Mouse (Mus musculus): ENCODE measurements around the gene Zfp14.

DNA sequence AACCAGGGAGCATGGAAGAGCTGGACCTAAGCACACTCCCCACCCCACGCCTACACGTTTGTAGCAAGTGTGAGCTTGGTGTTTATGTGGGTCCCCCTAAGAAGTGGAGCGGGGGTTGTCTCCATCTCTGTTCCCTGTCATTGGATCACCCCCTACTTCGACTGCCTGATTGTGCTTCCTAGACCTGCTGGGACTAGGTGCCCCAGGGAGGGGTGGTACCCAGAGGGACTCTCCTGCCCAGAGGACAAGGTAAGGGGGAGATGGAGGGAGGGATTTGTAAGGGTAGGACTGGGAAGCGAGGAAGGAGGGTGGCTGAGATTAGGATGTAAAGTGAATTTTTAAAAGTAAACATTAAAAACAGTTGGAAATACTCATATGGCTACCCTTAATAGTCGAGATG lies 38.2 kb upstream of the Zfp14 start:
- TF ChIP-seq POLR2A (IDR thresholded peaks at IDR 0.05; ENCODE audit: borderline replicate concordance, extremely low read depth, low read depth, low read length) (no peak), CTCF (IDR thresholded peaks at IDR 0.05; ENCODE audit: insufficient read depth, low read length) (no peak)

Measured in lung, adult 2 months (tissue).